Comparison of ENCODE assay signal across 8 mouse cellular contexts in the genomic region with DNA sequence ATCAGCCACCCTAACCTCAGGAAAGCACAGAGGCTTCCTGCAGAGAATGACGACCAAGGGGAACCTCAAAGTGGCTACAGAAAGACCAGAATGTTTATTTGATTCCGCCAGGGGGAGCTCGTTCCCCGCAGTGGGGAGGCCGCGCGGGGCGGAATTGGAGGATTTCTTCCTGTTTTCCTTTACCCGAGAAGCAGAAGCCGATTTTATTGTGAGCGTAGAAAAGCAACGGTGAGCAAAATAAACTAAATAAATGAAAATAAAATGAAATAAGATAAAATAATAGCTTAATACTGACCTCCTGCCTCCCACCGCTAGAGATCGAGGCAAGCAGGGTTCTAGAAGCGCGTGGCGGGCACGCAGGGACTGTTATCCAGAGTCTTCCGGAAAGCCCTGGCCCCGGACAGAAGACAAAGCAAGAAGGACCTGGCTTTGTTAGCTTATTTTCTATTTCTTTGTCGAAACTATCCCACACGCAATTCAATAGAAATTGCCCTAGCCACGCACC. TPM values are rescaled to one million over a fixed set of nuclear protein-coding genes. Genes with fewer than 3 reads are reported as not detected.
DNase-seq lines count a peak whose midpoint lies in the region; ATAC-seq lines count a peak whose summit lies in the region.

No protein-coding gene starts in this region.

- peak; percentile 95 for DNase-seq in NIH3T3 (ENCODE audit: low read depth)
- peak; percentile 95 for DNase-seq in cerebellum, postnatal 14 days
- peak; percentile 80 to 86 for DNase-seq in frontal cortex, postnatal 14 days (ENCODE audit: low spot score in 2 of 2)
- peak; percentile 92 for DNase-seq in hindbrain, embryonic 14.5 days (ENCODE audit: low spot score)
- DNase-seq in layer of hippocampus, postnatal 36 days: peak; percentile 88 to 89
- DNase-seq in lung, postnatal 36 days: peak; percentile 90
- DNase-seq in retina, postnatal 1 day: peak; percentile 94
- DNase-seq in urinary bladder, adult 18-20 months (ENCODE audit: low spot score in 2 of 2): peak; percentile 84

- ATAC-seq in hindbrain, embryonic 14.5 days (ENCODE audit: low FRiP score): peak; percentile 89

- no peaks in the 10 kb centered on the region for H3K9me3 ChIP-seq in hindbrain, embryonic 14.5 days (ENCODE audit: control insufficient read depth, low read length)

- H3K4me2 ChIP-seq in hindbrain, embryonic 14.5 days (replicated peaks): peak overlapping the region; percentile 53

- H3K27ac ChIP-seq in hindbrain, embryonic 14.5 days: peak overlapping the region; percentile 92

- H3K4me3 ChIP-seq in hindbrain, embryonic 14.5 days (replicated peaks; ENCODE audit: low read length): peak overlapping the region; percentile 58

- H3K27me3 ChIP-seq in hindbrain, embryonic 14.5 days (ENCODE audit: control insufficient read depth, insufficient read depth, low read length): peaks cover 13% of the 10 kb centered on the region

- H3K9ac ChIP-seq in hindbrain, embryonic 14.5 days: peak overlapping the region; percentile 90

- H3K4me1 ChIP-seq in hindbrain, embryonic 14.5 days (replicated peaks; ENCODE audit: control insufficient read depth, insufficient read depth, low read length): no peaks in the 10 kb centered on the region

- H3K36me3 ChIP-seq in hindbrain, embryonic 14.5 days (replicated peaks; ENCODE audit: control insufficient read depth, insufficient read depth): no peaks in the 10 kb centered on the region

- WGBS in hindbrain, embryonic 14.5 days: 0% methylated on average over 23 of the region's 23 CpGs

RNA-seq across cellular contexts. Expression of a gene that starts 6.7 kb away (rescaled TPM):
- not detected in 2 replicates for polyA plus RNA-seq in hindbrain, embryonic 14.5 days (2014; fragmentation: Nextera tagmentation; extraction: Ambion mirVana)
- not detected for total RNA-seq in layer of hippocampus, postnatal 36 days (2021)

RNA-seq across cellular contexts. Expression of a gene that starts 29.4 kb away (rescaled TPM):
- polyA plus RNA-seq in hindbrain, embryonic 14.5 days (2014; fragmentation: Nextera tagmentation; extraction: Ambion mirVana): 14.9 and 18.2 TPM in 2 replicates
- total RNA-seq in layer of hippocampus, postnatal 36 days (2021): 1 to 10 TPM; 2.6 to 5.2 TPM

RNA-seq across cellular contexts. Expression of a gene that starts 35.3 kb away (rescaled TPM):
- polyA plus RNA-seq in hindbrain, embryonic 14.5 days (2014; fragmentation: Nextera tagmentation; extraction: Ambion mirVana): not detected in 2 replicates
- under 1 TPM; 0.25 to 0.42 TPM for total RNA-seq in layer of hippocampus, postnatal 36 days (2021)

Comparison
In these comparisons a context has a peak if more than half of its experiments do, and no peak if none do; other contexts are left out.
1. Peak in every context shown above with its lines: DNase-seq, ATAC-seq, H3K4me3 ChIP-seq and H3K27ac ChIP-seq.